Mouse (Mus musculus) kidney, embryonic 14.5 days (tissue): ENCODE results near the gene Amy2a4. TPM values are rescaled to one million over a fixed set of nuclear protein-coding genes. Genes with fewer than 3 reads are reported as not detected.
"Not testable (repeated sequence)": the region's sequence is repeated elsewhere in the genome, so short reads cannot be mapped to it uniquely, and the experiment has no call there.

Experiments
- ATAC-seq: fragments of 200-750 bp; cut with Nextera tagmentation; 2 replicates; pipeline ENCODE4 v1.8.0; 2017; ENCODE audit warnings: moderate number of reproducible peaks, mild to moderate bottlenecking, moderate TSS enrichment, moderate library complexity; ENCODE audit not compliant: low FRiP score, low TSS enrichment
- H3K27ac ChIP-seq: fragments of 300-500 bp; sonication (generic); 2 replicates; pipeline ENCODE4 v1.5.1; 2014; ENCODE audit warnings: low read depth, mild to moderate bottlenecking, low read length, moderate library complexity, mixed read lengths
- H3K27me3 ChIP-seq: fragments of 300-500 bp; sonication (generic); 2 replicates; pipeline ENCODE4 v1.6.1; 2014; ENCODE audit warnings: mild to moderate bottlenecking, low read length; ENCODE audit not compliant: control insufficient read depth, insufficient read depth
- H3K36me3 ChIP-seq: fragments of 300-500 bp; sonication (generic); 2 replicates; pipeline ENCODE4 v1.6.1; 2014; ENCODE audit warnings: low read length, mixed read lengths; ENCODE audit not compliant: control insufficient read depth, insufficient read depth
- H3K4me1 ChIP-seq: fragments of 300-500 bp; sonication (generic); 2 replicates; pipeline ENCODE4 v1.6.1; 2014; ENCODE audit warnings: low read length, mixed read lengths; ENCODE audit not compliant: control insufficient read depth, insufficient read depth
- H3K4me2 ChIP-seq: fragments of 300-500 bp; sonication (generic); replicated peaks from 2 replicates; pipeline ENCODE4 v1.6.1; 2014; ENCODE audit warnings: low read depth, mild to moderate bottlenecking, low read length
- H3K4me3 ChIP-seq: fragments of 300-500 bp; sonication (generic); 2 replicates; pipeline ENCODE4 v1.5.1; 2014; ENCODE audit warnings: mild to moderate bottlenecking, low read length
- H3K9ac ChIP-seq: fragments of 300-500 bp; sonication (generic); 2 replicates; pipeline ENCODE4 v1.6.1; 2014; ENCODE audit warnings: low read depth, mild to moderate bottlenecking, low read length, moderate library complexity
- H3K9me3 ChIP-seq: fragments of 300-500 bp; sonication (generic); 2 replicates; pipeline ENCODE4 v1.6.1; 2016; ENCODE audit warnings: low read length; ENCODE audit not compliant: control insufficient read depth
- WGBS: fragments of 180-500 bp; shearing (Covaris S2); extraction: QIAGEN DNeasy Blood & Tissue Kit; methylation state at CpG from one replicate; pipeline ENCODE4 v1.1.7; 2014; 5-methylcytosine and 5-hydroxymethylcytosine counted together
- polyA plus RNA-seq: library from polyadenylated mRNA; unstranded; fragments of >200 nt; fragmentation: Nextera tagmentation; extraction: Ambion mirVana; gene quantifications from 2 replicates; pipeline ENCODE4 v1.2.1, GENCODE M21; 2014

The Amy2a4 gene
- not detected in 2 replicates for polyA plus RNA-seq

DNA sequence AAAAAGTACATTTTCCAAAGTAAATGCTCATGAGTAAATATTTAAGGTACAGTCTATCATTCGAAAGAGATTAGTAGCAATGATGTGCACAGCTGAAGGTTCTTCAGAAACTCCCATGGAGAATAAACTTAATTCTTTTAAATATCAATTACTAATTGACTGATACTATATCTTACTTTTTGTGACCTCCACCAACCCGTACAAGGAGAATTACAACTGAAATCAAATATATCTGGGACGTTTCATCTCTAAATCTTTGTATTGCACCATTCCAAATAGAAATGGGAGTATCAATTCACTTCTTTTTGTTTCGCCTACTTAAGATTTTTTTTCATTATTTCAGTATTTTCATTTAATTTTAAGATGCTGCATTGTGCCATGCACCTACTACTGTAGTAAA is at the start of gene Amy2a4:
TSS of gene Amy2a4 (minus strand) at position 101 of the 400 bp plus-strand sequence.
- H3K9me3 ChIP-seq, H3K36me3 ChIP-seq, H3K27me3 ChIP-seq, H3K4me2 ChIP-seq, H3K4me3 ChIP-seq, H3K4me1 ChIP-seq, H3K27ac ChIP-seq, ATAC-seq, H3K9ac ChIP-seq: not testable (repeated sequence)
- no CpG with 5 or more reads among the region's 4 CpGs for WGBS

DNA sequence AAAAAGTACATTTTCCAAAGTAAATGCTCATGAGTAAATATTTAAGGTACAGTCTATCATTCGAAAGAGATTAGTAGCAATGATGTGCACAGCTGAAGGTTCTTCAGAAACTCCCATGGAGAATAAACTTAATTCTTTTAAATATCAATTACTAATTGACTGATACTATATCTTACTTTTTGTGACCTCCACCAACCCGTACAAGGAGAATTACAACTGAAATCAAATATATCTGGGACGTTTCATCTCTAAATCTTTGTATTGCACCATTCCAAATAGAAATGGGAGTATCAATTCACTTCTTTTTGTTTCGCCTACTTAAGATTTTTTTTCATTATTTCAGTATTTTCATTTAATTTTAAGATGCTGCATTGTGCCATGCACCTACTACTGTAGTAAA is 32.7 kb upstream of the Amy2a4 start, which contains the start of gene Amy2a3:
TSS of gene Amy2a3 (minus strand) at position 101 of the 400 bp plus-strand sequence.
- H3K4me2 ChIP-seq, H3K27me3 ChIP-seq, H3K9me3 ChIP-seq, H3K27ac ChIP-seq, H3K9ac ChIP-seq, H3K4me1 ChIP-seq, H3K4me3 ChIP-seq, H3K36me3 ChIP-seq, ATAC-seq: not testable (repeated sequence)
- WGBS = no CpG with 5 or more reads among the region's 4 CpGs

DNA sequence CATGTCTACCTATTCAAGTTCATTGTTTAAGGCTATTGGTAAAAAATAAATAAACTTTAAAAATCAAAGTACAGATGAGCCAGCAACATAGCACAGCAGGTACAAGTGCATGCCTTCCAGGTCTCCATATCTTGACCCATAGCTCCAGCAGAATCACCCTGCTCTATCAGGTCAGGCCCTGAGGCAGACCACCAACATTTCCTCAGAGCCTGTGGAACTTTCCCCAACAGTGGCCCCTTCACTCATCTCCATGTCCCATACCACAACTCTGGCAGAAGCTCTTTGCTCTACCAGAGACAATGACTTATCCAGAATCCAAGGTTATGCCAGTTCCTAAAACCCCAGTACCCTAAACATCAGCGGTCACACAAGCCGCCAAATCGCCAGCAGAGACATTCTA is 21.7 kb upstream of the Amy2a4 start:
- not testable (repeated sequence) for H3K4me2 ChIP-seq, H3K27ac ChIP-seq, H3K9ac ChIP-seq, H3K27me3 ChIP-seq, H3K9me3 ChIP-seq, ATAC-seq, H3K4me3 ChIP-seq, H3K36me3 ChIP-seq, H3K4me1 ChIP-seq
- WGBS = no CpG with 5 or more reads among the region's 3 CpGs

GRCm38 (mm10) chr3:113280285-113280684 is 11.0 kb downstream of the Amy2a4 start:
- not testable (repeated sequence) for H3K36me3 ChIP-seq, H3K27me3 ChIP-seq, H3K4me1 ChIP-seq, ATAC-seq, H3K27ac ChIP-seq, H3K9me3 ChIP-seq, H3K9ac ChIP-seq, H3K4me3 ChIP-seq, H3K4me2 ChIP-seq

GRCm38 (mm10) chr3:113279586-113279985 is 11.7 kb downstream of the Amy2a4 start:
- H3K27me3 ChIP-seq, H3K9ac ChIP-seq, H3K4me2 ChIP-seq, H3K36me3 ChIP-seq, H3K9me3 ChIP-seq, H3K4me1 ChIP-seq, ATAC-seq, H3K27ac ChIP-seq, H3K4me3 ChIP-seq: not testable (repeated sequence)

DNA sequence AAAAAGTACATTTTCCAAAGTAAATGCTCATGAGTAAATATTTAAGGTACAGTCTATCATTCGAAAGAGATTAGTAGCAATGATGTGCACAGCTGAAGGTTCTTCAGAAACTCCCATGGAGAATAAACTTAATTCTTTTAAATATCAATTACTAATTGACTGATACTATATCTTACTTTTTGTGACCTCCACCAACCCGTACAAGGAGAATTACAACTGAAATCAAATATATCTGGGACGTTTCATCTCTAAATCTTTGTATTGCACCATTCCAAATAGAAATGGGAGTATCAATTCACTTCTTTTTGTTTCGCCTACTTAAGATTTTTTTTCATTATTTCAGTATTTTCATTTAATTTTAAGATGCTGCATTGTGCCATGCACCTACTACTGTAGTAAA is 32.5 kb downstream of the Amy2a4 start, which contains the start of gene Amy2a5:
TSS of gene Amy2a5 (minus strand) at position 101 of the 400 bp plus-strand sequence.
- H3K4me2 ChIP-seq, H3K27ac ChIP-seq, H3K4me3 ChIP-seq, H3K36me3 ChIP-seq, H3K4me1 ChIP-seq, H3K27me3 ChIP-seq, H3K9ac ChIP-seq, H3K9me3 ChIP-seq, ATAC-seq: not testable (repeated sequence)
- no CpG with 5 or more reads among the region's 4 CpGs for WGBS

Other genes starting within 250 kb of the Amy2a4 start
- not detected in 2 replicates for gene Amy2a5, start 32.6 kb downstream of the Amy2a4 start, polyA plus RNA-seq
- not detected in 2 replicates for gene Amy2a3, start 32.6 kb upstream of the Amy2a4 start, polyA plus RNA-seq
- gene Amy2a2, start 65.2 kb upstream of the Amy2a4 start, polyA plus RNA-seq = not detected in 2 replicates
- not detected in 2 replicates for gene Amy2a1, start 241.0 kb upstream of the Amy2a4 start, polyA plus RNA-seq